Mouse (Mus musculus) frontal cortex, postnatal 25 days (tissue): ENCODE results near the gene Olfr502.
"Not testable (repeated sequence)": the region's sequence is repeated elsewhere in the genome, so short reads cannot be mapped to it uniquely, and the experiment has no call there.

ENCODE experiments used
- DNase-seq, 2 experiments: peaks; one replicate each; pipeline ENCODE4 v3.0.0; 2022; ENCODE audit warnings: low spot score in 2 of 2

The Olfr502 gene

GRCm38 (mm10) chr7:108524965-108525364 is at the start of gene Olfr502:
TSS of gene Olfr502 (minus strand) at chr7:108525065.
- DNase-seq = no peak

GRCm38 (mm10) chr7:108565693-108566092 is 40.8 kb upstream of the Olfr502 start, which contains the start of gene Olfr504:
TSS of gene Olfr504 (minus strand) at chr7:108565793.
- DNase-seq = no peak

- not testable (repeated sequence) for DNase-seq
Observed at GRCm38 (mm10) chr7:108544227-108544626, 19.4 kb upstream of the Olfr502 start, which contains the start of gene Olfr503. TSS of gene Olfr503 (plus strand) at chr7:108544527.

- no peak for DNase-seq
Observed at GRCm38 (mm10) chr7:108542416-108542815, 17.6 kb upstream of the Olfr502 start.
